Mouse (Mus musculus) small intestine, adult 2 months (tissue): ENCODE data around the gene Cdc42bpg. TPM values are rescaled to one million over a fixed set of nuclear protein-coding genes. Genes with fewer than 3 reads are reported as not detected.
"Not testable (repeated sequence)": the region's sequence is repeated elsewhere in the genome, so short reads cannot be mapped to it uniquely, and the experiment has no call there.

Experiments used
- H3K27ac ChIP-seq: fragments of 200-500 bp; 2 replicates; pipeline ENCODE4 v1.5.1; 2012; ENCODE audit warnings: low read depth, low read length, control low read depth, inconsistent platforms; ENCODE audit not compliant: insufficient read depth
- H3K27me3 ChIP-seq: fragments of 200-500 bp; 2 replicates; pipeline ENCODE4 v1.6.1; 2012; ENCODE audit warnings: mild to moderate bottlenecking, moderate library complexity, low read length, inconsistent platforms; ENCODE audit not compliant: control insufficient read depth, insufficient read depth
- H3K36me3 ChIP-seq: fragments of 200-500 bp; 2 replicates; pipeline ENCODE4 v1.6.1; 2012; ENCODE audit warnings: mild to moderate bottlenecking, low read length, control low read depth, inconsistent platforms; ENCODE audit not compliant: control insufficient read depth, insufficient read depth
- H3K4me1 ChIP-seq: fragments of 200-500 bp; 2 replicates; pipeline ENCODE4 v1.6.1; 2012; ENCODE audit warnings: low read length, inconsistent platforms, mixed read lengths; ENCODE audit not compliant: control insufficient read depth, insufficient read depth, insufficient read length
- H3K4me3 ChIP-seq: fragments of 200-500 bp; 2 replicates; pipeline ENCODE4 v1.5.1; 2012; ENCODE audit warnings: low read depth, mild to moderate bottlenecking, control low read depth, inconsistent platforms, low read length, moderate library complexity
- CTCF ChIP-seq: fragments of 200-500 bp; IDR thresholded peaks from 2 replicates; pipeline ENCODE4 v1.5.1; 2012; ENCODE audit warnings: low read depth, mild to moderate bottlenecking, control low read depth, inconsistent platforms, low read length, moderate library complexity, mixed read lengths; ENCODE audit not compliant: insufficient replicate concordance, insufficient read length; ENCODE audit errors: extremely low read depth
- POLR2A ChIP-seq: fragments of 200-500 bp; IDR thresholded peaks from 2 replicates; pipeline ENCODE4 v1.6.1; 2012; ENCODE audit warnings: low read depth, mild to moderate bottlenecking, control low read depth, inconsistent platforms, low read length, moderate library complexity
- WGBS: fragments of 180-500 bp; shearing (Covaris S2); methylation state at CpG from one replicate; pipeline ENCODE4 v1.1.7; 2018; 5-methylcytosine and 5-hydroxymethylcytosine counted together
- polyA plus RNA-seq: library from polyadenylated mRNA; depleted of rRNA; stranded (reverse); fragments of >200 nt; gene quantifications from 2 replicates; pipeline ENCODE4 v1.2.3, GENCODE M21; 2012

The Cdc42bpg gene
- polyA plus RNA-seq, 1 experiment = 53.2 TPM

DNA sequence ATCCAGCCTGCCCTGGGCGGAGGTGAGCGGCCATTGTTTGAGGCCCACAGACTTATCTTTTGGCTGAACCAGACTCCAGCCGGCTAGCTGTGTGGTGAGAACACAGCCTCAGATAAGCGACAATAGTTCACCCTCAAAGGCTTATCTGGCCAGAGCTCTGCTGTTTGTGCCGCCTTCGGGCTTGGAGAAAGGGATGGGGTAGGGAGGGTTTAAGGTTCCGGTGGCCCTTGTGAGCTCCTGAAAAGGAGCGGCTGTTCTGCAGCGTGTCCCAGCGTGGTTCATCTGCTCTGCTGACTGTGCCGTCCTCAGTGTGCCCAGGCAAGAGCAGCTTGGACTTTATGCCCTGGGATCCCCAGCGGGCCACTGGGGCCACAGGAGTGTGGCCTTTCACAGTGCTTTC is 21.8 kb upstream of the Cdc42bpg start:
- no peak overlapping the region for H3K4me3 ChIP-seq
- H3K27me3 ChIP-seq = no peaks in the 10 kb centered on the region
- peaks cover 31% of the 10 kb centered on the region for H3K4me1 ChIP-seq
- TF ChIP-seq POLR2A = no peak
- no peak for TF ChIP-seq CTCF
- H3K27ac ChIP-seq = peak overlapping the region; percentile 93
- peaks cover 62% of the 10 kb centered on the region for H3K36me3 ChIP-seq
- WGBS = 34% methylated on average over 12 of the region's 12 CpGs

DNA sequence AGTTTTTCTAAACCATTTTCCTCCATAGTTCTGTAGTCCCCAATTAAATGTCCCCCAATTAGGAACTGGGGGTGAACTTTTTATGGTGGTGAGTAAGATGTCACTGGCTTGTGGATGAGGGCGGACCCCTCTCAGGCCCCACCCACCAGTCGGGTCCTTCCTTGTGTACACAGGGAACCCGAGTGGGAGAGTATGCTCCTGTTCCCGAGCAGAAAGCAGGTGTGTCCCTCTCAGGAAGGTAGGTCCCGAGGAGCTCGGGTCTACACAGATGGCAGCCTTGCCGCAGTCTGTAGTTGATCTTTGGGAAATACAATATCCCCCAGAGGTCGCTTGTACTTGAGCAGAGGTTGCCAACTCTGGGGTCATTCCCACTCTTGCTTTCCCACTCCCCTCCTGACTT is 21.0 kb upstream of the Cdc42bpg start:
- Histone ChIP-seq H3K27ac (peak overlapping the region; percentile 93), H3K4me3 (0 out of 2 replicates have a peak overlapping the region, but pooled peaks have one; percentile 1), H3K4me1 (peaks cover 34% of the 10 kb centered on the region), H3K27me3 (no peaks in the 10 kb centered on the region), H3K36me3 (peaks cover 63% of the 10 kb centered on the region)
- 29% methylated on average over 8 of the region's 8 CpGs for WGBS
- peak; percentile 25; the same call in 1 of the 2 replicates for TF ChIP-seq POLR2A
- TF ChIP-seq CTCF = no peak

DNA sequence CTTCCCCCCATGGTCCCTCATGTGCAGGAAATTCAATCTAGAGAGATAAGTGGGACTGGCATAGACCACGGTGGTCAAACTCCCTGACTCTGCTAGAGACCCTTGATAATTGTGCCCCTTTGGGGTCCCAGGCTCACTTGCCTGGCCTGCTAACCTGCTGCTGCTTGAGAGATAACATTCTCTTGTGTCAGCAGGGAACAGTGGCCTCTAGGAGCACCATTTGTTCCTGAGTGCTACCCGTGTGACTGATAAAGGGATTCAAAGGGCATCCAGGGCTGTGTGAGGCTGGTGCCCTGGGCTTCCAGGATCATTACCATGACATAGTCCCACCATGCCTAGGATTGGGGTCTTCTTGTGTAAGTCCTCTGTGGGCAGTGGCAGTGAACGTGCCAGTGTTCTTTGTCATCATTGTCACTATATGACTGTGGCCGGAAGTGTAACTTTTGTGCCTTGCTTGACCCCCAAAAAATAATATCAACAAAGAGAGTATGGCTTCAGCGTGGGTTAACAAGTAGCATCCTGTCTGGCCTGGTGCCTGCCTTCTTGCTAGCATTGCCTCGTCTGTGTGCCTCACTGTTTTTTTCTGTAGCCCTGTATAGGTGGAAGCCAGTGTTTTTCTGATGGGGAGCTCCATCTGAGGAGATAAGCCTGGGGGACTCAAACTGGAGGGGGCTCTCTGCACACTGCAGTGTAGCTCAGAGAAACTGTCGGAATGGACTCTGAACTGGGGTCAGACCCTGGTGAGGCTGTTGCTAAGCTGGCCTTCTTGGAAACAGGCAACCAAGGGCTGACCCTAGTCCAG is 20.4 kb upstream of the Cdc42bpg start:
- peaks cover 59% of the 10 kb centered on the region for H3K36me3 ChIP-seq
- no peaks in the 10 kb centered on the region for H3K27me3 ChIP-seq
- no peak overlapping the region for H3K4me3 ChIP-seq
- peaks cover 32% of the 10 kb centered on the region for H3K4me1 ChIP-seq
- WGBS = 43% methylated on average over 7 of the region's 7 CpGs
- TF ChIP-seq CTCF (no peak), POLR2A (no peak)
- H3K27ac ChIP-seq = peak overlapping the region; percentile 93

DNA sequence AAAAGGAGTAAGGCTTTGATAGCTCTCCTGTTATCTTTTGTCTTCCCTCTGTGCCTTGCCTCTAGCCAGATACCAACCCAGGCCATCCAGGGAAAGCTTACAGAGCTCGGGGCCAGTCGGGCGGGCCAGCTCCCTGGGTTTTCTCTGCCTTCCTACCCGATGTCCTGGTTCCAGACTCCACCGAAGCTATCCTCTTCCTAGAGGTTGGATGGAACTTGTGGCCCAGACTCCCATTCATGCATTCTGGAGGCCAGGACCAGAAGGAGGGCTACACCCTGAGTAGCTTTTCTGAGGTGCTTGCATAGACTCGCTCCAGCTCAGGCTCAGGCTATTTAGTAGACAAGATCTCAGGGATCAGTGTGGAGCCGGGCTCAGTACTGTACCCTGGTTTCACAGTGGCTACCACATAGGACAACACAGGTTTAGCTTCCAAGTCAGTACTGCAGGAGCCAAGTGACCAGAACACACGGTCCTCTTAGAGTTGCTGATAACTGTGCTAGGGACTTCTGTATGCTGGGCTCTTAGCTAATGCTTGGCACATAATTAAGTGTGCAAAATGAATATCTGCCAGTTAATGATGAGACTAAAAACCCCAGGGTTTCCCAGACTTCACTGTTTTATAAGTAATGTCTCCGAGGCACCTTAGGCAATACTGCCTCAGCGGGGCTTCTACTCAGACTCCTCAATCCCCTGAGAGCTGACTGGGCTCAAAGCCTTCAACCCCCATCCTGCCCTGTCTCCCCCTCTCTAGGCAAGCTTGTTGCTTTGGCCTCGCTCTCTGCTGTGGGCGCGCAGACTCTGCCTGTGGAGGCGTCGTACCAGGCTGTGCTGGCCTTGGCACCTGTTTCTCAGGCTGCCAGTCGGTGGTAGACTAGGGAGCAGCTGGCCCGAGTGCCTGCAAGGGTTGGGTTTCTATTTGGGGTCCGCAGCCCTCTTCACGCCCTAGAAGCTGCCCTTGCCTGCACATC is 19.5 kb upstream of the Cdc42bpg start:
- peaks cover 36% of the 10 kb centered on the region for H3K4me1 ChIP-seq

DNA sequence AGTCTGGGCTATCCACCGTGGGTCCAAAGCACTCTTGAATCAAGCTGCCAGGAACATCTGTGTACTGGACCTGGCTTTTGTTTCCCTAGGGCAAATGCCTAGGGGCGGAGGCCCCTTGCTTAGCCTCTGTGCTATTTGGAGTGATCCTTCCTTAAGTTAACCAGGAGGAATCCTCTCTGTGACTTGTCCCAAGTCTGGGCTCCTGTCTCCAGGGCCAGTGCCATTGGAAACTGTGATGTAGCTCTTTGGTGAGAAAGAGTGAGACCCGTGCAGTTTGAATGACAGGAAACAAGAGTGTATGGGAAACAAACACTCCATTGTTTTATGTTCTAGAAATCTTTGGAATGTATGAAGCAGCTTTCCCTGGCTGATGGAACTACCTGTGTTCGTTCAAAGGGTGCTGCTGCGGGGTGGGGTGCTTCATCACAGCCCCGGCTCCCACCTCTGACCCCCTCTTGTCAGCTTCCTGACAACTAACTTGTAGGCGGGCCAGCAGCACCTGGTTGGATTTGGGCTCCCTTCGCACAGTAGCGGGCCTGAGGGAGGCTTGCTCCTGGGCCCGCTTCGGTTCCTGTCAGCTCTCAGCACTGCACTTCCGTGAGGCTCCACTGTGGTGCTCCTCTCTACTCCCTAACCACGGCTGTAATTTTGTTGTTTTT is 17.9 kb upstream of the Cdc42bpg start:
- H3K4me3 ChIP-seq = no peak overlapping the region
- WGBS = 62% methylated on average over 13 of the region's 13 CpGs
- no peaks in the 10 kb centered on the region for H3K27me3 ChIP-seq
- TF ChIP-seq POLR2A (no peak), CTCF (no peak)
- H3K36me3 ChIP-seq = peaks cover 41% of the 10 kb centered on the region
- no peak overlapping the region for H3K27ac ChIP-seq
- H3K4me1 ChIP-seq = peaks cover 47% of the 10 kb centered on the region

More for the DNA sequence above, 19.5 kb upstream of the Cdc42bpg start:
- TF ChIP-seq CTCF = no peak
- no peak for TF ChIP-seq POLR2A
- Histone ChIP-seq H3K36me3 (peaks cover 51% of the 10 kb centered on the region), H3K27me3 (no peaks in the 10 kb centered on the region), H3K4me3 (no peak overlapping the region), H3K27ac (peak overlapping the region; percentile 93)
- 81% methylated on average over 19 of the region's 19 CpGs for WGBS

DNA sequence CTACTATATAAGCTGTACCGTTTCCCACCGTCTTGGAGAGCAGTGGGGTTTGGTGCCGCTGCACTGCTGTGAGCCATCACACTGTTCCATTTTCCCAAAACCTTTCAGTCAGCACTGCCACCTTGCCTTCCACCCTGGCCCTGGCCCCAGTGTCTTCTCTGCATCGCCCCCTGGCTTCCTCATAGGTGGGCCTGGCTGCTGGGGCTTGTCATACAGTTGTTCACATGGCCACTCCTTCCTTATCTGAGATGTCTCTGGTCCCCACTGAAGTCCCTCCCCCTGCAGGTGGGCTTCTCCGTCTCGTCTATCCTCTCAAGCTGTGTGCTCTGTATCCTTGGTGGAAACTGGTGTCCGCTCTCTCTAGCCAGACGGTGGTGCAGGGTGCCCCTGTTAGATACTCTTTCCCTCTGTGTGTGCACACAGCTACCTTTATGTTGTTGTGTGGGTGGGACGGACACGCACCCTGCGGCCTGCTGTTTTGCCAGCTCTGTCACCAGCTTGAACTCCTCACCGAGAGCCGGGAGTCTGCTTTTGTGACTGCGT is 16.5 kb upstream of the Cdc42bpg start:
- peak overlapping the region; percentile 62 for H3K27ac ChIP-seq
- H3K4me3 ChIP-seq = no peak overlapping the region
- H3K36me3 ChIP-seq = peaks cover 45% of the 10 kb centered on the region
- 96% methylated on average over 14 of the region's 14 CpGs for WGBS
- TF ChIP-seq POLR2A (no peak), CTCF (no peak)
- H3K27me3 ChIP-seq = no peaks in the 10 kb centered on the region
- H3K4me1 ChIP-seq = peaks cover 52% of the 10 kb centered on the region

DNA sequence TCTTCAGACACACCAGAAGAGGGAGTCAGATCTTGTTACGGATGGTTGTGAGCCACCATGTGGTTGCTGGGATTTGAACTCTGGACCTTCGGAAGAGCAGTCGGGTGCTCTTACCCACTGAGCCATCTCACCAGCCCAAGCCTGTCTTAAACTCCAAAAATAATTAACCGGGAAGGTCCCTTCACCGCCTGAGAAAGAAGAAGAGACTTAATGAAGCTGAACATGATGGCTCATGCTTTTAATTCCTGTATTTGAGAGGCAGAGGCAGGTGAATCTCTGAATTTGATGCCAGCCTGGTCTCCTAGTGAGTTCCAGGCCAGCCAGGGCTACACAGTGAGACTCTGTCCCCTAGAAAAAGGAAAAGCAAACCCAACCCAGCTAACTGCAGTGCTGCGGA is 15.5 kb upstream of the Cdc42bpg start:
- Histone ChIP-seq H3K36me3 (peaks cover 53% of the 10 kb centered on the region), H3K27ac (peak overlapping the region; percentile 98), H3K4me1 (peaks cover 48% of the 10 kb centered on the region)
- not testable (repeated sequence) for H3K27me3 ChIP-seq, H3K4me3 ChIP-seq
- WGBS = 70% methylated on average over 6 of the region's 6 CpGs
